Mouse (Mus musculus) left cerebral cortex, adult 8-10 months (tissue): Measurements from ENCODE around the gene Slc5a4b. TPM values are rescaled to one million over a fixed set of nuclear protein-coding genes. Genes with fewer than 3 reads are reported as not detected.

ENCODE experiments used
- microRNA-seq, 2 experiments: library from miRNA; unstranded; fragments of <30 nt; microRNA quantifications; one replicate each; pipeline ENCODE4 v1.2.0; 2022
- total RNA-seq, 4 experiments: library from RNA; stranded (reverse); gene quantifications; 2 replicates each; pipeline ENCODE4 v1.2.4; 2022

Gene Slc5a4b
- total RNA-seq, 4 experiments from 2014 or later: 0.09 TPM; not detected in 3

Small RNAs within 50 kb of the gene (microRNA-seq; reads per million reads assigned to microRNA genes)
- gene Mir6409: 0 reads per million in 2 experiments

Other genes with a start within 250 kb of the Slc5a4b start
- 1 to 10 TPM; 2.2 to 3.9 (median 2.6) TPM for gene Derl3, start 217.5 kb downstream of the Slc5a4b start, total RNA-seq
- gene Smarcb1, start 189.3 kb downstream of the Slc5a4b start, total RNA-seq: 10 to 100 TPM; 85.8 to 88.5 (median 86.4) TPM
- 100 to 1,000 TPM; 356 to 427 (median 392) TPM for gene Chchd10, start 177.8 kb downstream of the Slc5a4b start, total RNA-seq
- gene Mmp11, start 174.5 kb downstream of the Slc5a4b start, total RNA-seq: 1 to 10 TPM; 1.5 to 3.0 (median 1.7) TPM
- gene Gm867, start 170.3 kb downstream of the Slc5a4b start, total RNA-seq: under 1 TPM; 0.41 to 0.91 (median 0.70) TPM
- not detected for gene Vpreb3, start 167.9 kb downstream of the Slc5a4b start, total RNA-seq
- gene Gm5134, start 156.4 kb downstream of the Slc5a4b start, total RNA-seq: under 1 TPM in 1 of 4 experiments, not detected in 3; 0.27 TPM
- 10 to 100 TPM; 13.4 to 16.5 (median 15.6) TPM for gene Zfp280b, start 78.3 kb downstream of the Slc5a4b start, total RNA-seq
- gene Slc5a4a, start 36.5 kb upstream of the Slc5a4b start, total RNA-seq: not detected
- 10 to 100 TPM; 46.5 to 57.7 (median 56.5) TPM for gene Prmt2, start 126.9 kb upstream of the Slc5a4b start, total RNA-seq
- 100 to 1,000 TPM; 175 to 204 (median 187) TPM for gene S100b, start 142.9 kb upstream of the Slc5a4b start, total RNA-seq
- gene Dip2a, start 234.3 kb upstream of the Slc5a4b start, total RNA-seq: 10 to 100 TPM; 62.9 to 72.8 (median 64.5) TPM